Mouse (Mus musculus) ES-Bruce4 (cell line): ENCODE measurements around the gene Dusp18.

ENCODE experiments used
- CTCF ChIP-seq: IDR thresholded peaks from one replicate; pipeline ENCODE4 v1.8.1; 2011; ENCODE audit warnings: low read depth, low read length
- EP300 ChIP-seq: IDR thresholded peaks from 2 replicates; pipeline ENCODE4 v1.6.1; 2011; ENCODE audit warnings: low read depth, low read length; ENCODE audit not compliant: insufficient read depth
- POLR2A ChIP-seq: IDR thresholded peaks from one replicate; pipeline ENCODE4 v1.8.1; 2011; ENCODE audit warnings: low read length; ENCODE audit not compliant: insufficient read depth

DNA sequence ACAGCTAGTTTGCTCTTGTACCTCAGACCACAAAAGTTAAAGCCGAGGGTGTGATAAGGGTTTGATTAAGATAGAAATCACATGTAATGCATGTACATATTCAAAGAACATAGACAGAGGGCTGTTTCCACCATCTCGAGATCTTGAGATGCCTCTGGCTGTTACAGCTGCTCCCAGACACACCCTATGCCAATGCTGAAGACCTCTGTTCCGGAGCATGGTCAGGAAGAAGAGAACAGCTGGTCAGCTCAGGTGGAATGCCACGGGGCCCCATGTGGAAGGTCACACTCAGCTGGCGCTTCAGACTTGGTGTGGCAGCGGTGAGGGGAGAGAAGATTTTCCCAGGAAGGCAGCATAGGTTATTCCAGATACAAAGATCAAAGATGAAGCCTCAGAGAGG is 9.6 kb downstream of the Dusp18 start:
- TF ChIP-seq CTCF, result no peak
- TF ChIP-seq EP300, result no peak
- TF ChIP-seq POLR2A, result no peak
